Mouse (Mus musculus) left cerebral cortex, postnatal 4 days (tissue): ENCODE results near the gene Lat2. TPM values are rescaled to one million over a fixed set of nuclear protein-coding genes. Genes with fewer than 3 reads are reported as not detected.

Experiments used
- microRNA-seq: library from miRNA; unstranded; fragments of <30 nt; microRNA quantifications from one replicate; pipeline ENCODE4 v1.2.0, GENCODE M21; 2022
- total RNA-seq, 2 experiments: library from RNA; stranded (reverse); gene quantifications; 2 replicates each; pipeline ENCODE4 v1.2.3; 2021

Lat2 gene
- total RNA-seq, 2 experiments from 2014 or later: 4.4 to 5.6 TPM

Small RNAs within 50 kb of the gene (microRNA-seq; reads per million reads assigned to microRNA genes)
- not detected for gene Mir7228

Other genes starting within 250 kb of the Lat2 start
- 10 to 100 TPM; 67.6 to 81.6 TPM for gene Gtf2ird1, start 158.3 kb downstream of the Lat2 start, total RNA-seq
- 100 to 1,000 TPM; 172 to 179 TPM for gene Clip2, start 62.6 kb downstream of the Lat2 start, total RNA-seq
- not detected for gene Syna, start 54.9 kb downstream of the Lat2 start, total RNA-seq
- 10 to 100 TPM; 81.7 to 92.8 TPM for gene Rfc2, start 33.7 kb downstream of the Lat2 start, total RNA-seq
- gene Eif4h, start 24.5 kb upstream of the Lat2 start, total RNA-seq: 100 to 1,000 TPM; 285 to 287 TPM
- 10 to 100 TPM; 68.6 to 74.2 TPM for gene Limk1, start 73.6 kb upstream of the Lat2 start, total RNA-seq
- gene Eln, start 132.3 kb upstream of the Lat2 start, total RNA-seq: 10 to 100 TPM; 44.9 to 47.6 TPM